Mouse (Mus musculus) cerebellum, adult 11-12 months (tissue): ENCODE results near the gene Myo18a.

Experiments
- DNase-seq: peaks from one replicate; pipeline ENCODE4 v3.0.0; 2022

Gene Myo18a

GRCm38 (mm10) chr11:77800491-77800868 lies 37.4 kb downstream of the Myo18a start:
- no peak for DNase-seq

- no peak for DNase-seq
These were observed 38.0 kb downstream of the Myo18a start for GRCm38 (mm10) chr11:77800869-77801701.

GRCm38 (mm10) chr11:77802341-77802865 lies 39.4 kb downstream of the Myo18a start:
- DNase-seq: no peak

GRCm38 (mm10) chr11:77806218-77806617 lies 43.2 kb downstream of the Myo18a start:
- DNase-seq: no peak

- no peak for DNase-seq
These were observed 43.8 kb downstream of the Myo18a start for GRCm38 (mm10) chr11:77806855-77807254.

- no peak for DNase-seq
These were observed 45.0 kb downstream of the Myo18a start for GRCm38 (mm10) chr11:77808051-77808465.

GRCm38 (mm10) chr11:77809215-77809614 lies 46.2 kb downstream of the Myo18a start:
- no peak for DNase-seq

- DNase-seq: no peak
These were observed 47.0 kb downstream of the Myo18a start for GRCm38 (mm10) chr11:77810018-77810417.

- DNase-seq: no peak
These were observed 50.9 kb downstream of the Myo18a start for GRCm38 (mm10) chr11:77813969-77814368.

GRCm38 (mm10) chr11:77816003-77816402 lies 53.0 kb downstream of the Myo18a start:
- no peak for DNase-seq

GRCm38 (mm10) chr11:77821648-77822047 lies 58.6 kb downstream of the Myo18a start:
- peak; percentile 65 for DNase-seq

- DNase-seq: no peak
These were observed 59.7 kb downstream of the Myo18a start for GRCm38 (mm10) chr11:77822781-77823180.

- peak; percentile 74 for DNase-seq
These were observed 62.8 kb downstream of the Myo18a start for GRCm38 (mm10) chr11:77825853-77826252.

- no peak for DNase-seq
These were observed 63.3 kb downstream of the Myo18a start for GRCm38 (mm10) chr11:77826311-77826710.

- DNase-seq: peak; percentile 80
These were observed 64.4 kb downstream of the Myo18a start for GRCm38 (mm10) chr11:77827241-77827995.

GRCm38 (mm10) chr11:77828163-77828562 lies 65.1 kb downstream of the Myo18a start:
- DNase-seq: no peak

GRCm38 (mm10) chr11:77829043-77829841 lies 66.2 kb downstream of the Myo18a start:
- no peak for DNase-seq

- no peak for DNase-seq
These were observed 67.8 kb downstream of the Myo18a start for GRCm38 (mm10) chr11:77830875-77831274.

GRCm38 (mm10) chr11:77832541-77832940 lies 69.5 kb downstream of the Myo18a start:
- DNase-seq: no peak

- DNase-seq: no peak
These were observed 72.1 kb downstream of the Myo18a start for GRCm38 (mm10) chr11:77835109-77835508.

- DNase-seq: no peak
These were observed 73.2 kb downstream of the Myo18a start for GRCm38 (mm10) chr11:77836290-77836689.

GRCm38 (mm10) chr11:77836751-77837150 lies 73.7 kb downstream of the Myo18a start:
- DNase-seq: no peak

- DNase-seq: no peak
These were observed 74.8 kb downstream of the Myo18a start for GRCm38 (mm10) chr11:77837856-77838255.
